ENCODE assay signal across 7 mouse cellular contexts in genomic region chr2:65994886-65995468, GRCm38 (mm10).
A peak's percentile ranks its signal among the peaks of the same experiment; 100 is the strongest.
DNase-seq lines count a peak whose midpoint lies in the region; ATAC-seq and TF ChIP-seq lines count a peak whose summit lies in the region.

No protein-coding gene starts in this region.

- peak overlapping the region; percentile 30 for H3K4me2 ChIP-seq in forebrain, embryonic 13.5 days
- peak overlapping the region; percentile 20; the same call in 1 of the 2 replicates for H3K4me2 ChIP-seq in midbrain, postnatal 0 days (ENCODE audit: low read depth, low read length, poor library complexity, severe bottlenecking)

- intact Hi-C loops in left cerebral cortex, adult 2 months (cut with DNase I), result no loop called here

- no peaks in the 10 kb centered on the region for H3K36me3 ChIP-seq in forebrain, embryonic 13.5 days (ENCODE audit: poor library complexity, severe bottlenecking)
- H3K36me3 ChIP-seq in midbrain, postnatal 0 days (ENCODE audit: insufficient read depth, low read length), result no peaks in the 10 kb centered on the region

- no peak overlapping the region for H3K4me3 ChIP-seq in left cerebral cortex, adult 2 months
- H3K4me3 ChIP-seq in forebrain, embryonic 13.5 days, result no peak overlapping the region
- H3K4me3 ChIP-seq in midbrain, postnatal 0 days (ENCODE audit: low read depth, low read length), result no peak overlapping the region

- no peak overlapping the region for H3K9ac ChIP-seq in forebrain, embryonic 13.5 days
- H3K9ac ChIP-seq in midbrain, postnatal 0 days (replicated peaks; ENCODE audit: low read length, poor library complexity, severe bottlenecking), result no peak overlapping the region; the same call in 1 of the 2 replicates

- no peaks in the 10 kb centered on the region for H3K9me3 ChIP-seq in forebrain, embryonic 13.5 days (replicated peaks)
- H3K9me3 ChIP-seq in midbrain, postnatal 0 days (ENCODE audit: low read length), result no peaks in the 10 kb centered on the region

- TF ChIP-seq CTCF in left cerebral cortex, adult 2 months (IDR thresholded peaks at IDR 0.05), result no peak
- TF ChIP-seq CTCF in midbrain, postnatal 0 days (IDR thresholded peaks at IDR 0.05), result no peak

- DNase-seq in left cerebral cortex, adult 2 months (ENCODE audit: extremely low spot score in 1 of 2, low spot score in 2 of 2), result no peak
- no peak for DNase-seq in left cerebral cortex, adult 18-20 months (ENCODE audit: low spot score in 2 of 2)
- DNase-seq in kidney, adult 8-10 months, result peak; percentile 40 to 42
- peak; percentile 83 for DNase-seq in midbrain, postnatal 0 days (ENCODE audit: low spot score)
- DNase-seq in spleen, postnatal 4 days (ENCODE audit: low spot score in 2 of 2), result no peak
- no peak for DNase-seq in adrenal gland, postnatal 36 days

- H3K27me3 ChIP-seq in forebrain, embryonic 13.5 days, result no peaks in the 10 kb centered on the region
- H3K27me3 ChIP-seq in midbrain, postnatal 0 days (ENCODE audit: insufficient read depth, low read length), result no peaks in the 10 kb centered on the region

- ATAC-seq in forebrain, embryonic 13.5 days, result peak; percentile 95
- peak; percentile 80 for ATAC-seq in midbrain, postnatal 0 days (ENCODE audit: low FRiP score)

- peak overlapping the region; percentile 72 for H3K27ac ChIP-seq in left cerebral cortex, adult 2 months
- H3K27ac ChIP-seq in forebrain, embryonic 13.5 days, result peak overlapping the region; percentile 78
- peak overlapping the region; percentile 71 for H3K27ac ChIP-seq in midbrain, postnatal 0 days (ENCODE audit: low read depth, low read length)

- peaks cover 48% of the 10 kb centered on the region for H3K4me1 ChIP-seq in forebrain, embryonic 13.5 days
- H3K4me1 ChIP-seq in midbrain, postnatal 0 days (ENCODE audit: insufficient read depth, low read length), result peaks cover 21% of the 10 kb centered on the region

- WGBS in forebrain, embryonic 13.5 days, result 15% methylated on average over 13 of the region's 13 CpGs
- WGBS in midbrain, postnatal 0 days, result 9% methylated on average over 13 of the region's 13 CpGs

Comparison
In these comparisons a context has a peak if more than half of its experiments do, and no peak if none do; other contexts are left out.
1. DNase-seq: peak in kidney, adult 8-10 months (2 of 2) and midbrain, postnatal 0 days (single experiment); none in left cerebral cortex, adult 2 months (0 of 2), left cerebral cortex, adult 18-20 months (0 of 2), spleen, postnatal 4 days (0 of 2) and adrenal gland, postnatal 36 days (0 of 2).
2. Peak in every context shown above with its lines, with median percentiles within 50 percentile points of each other: H3K27ac ChIP-seq.